In the genomic region with DNA sequence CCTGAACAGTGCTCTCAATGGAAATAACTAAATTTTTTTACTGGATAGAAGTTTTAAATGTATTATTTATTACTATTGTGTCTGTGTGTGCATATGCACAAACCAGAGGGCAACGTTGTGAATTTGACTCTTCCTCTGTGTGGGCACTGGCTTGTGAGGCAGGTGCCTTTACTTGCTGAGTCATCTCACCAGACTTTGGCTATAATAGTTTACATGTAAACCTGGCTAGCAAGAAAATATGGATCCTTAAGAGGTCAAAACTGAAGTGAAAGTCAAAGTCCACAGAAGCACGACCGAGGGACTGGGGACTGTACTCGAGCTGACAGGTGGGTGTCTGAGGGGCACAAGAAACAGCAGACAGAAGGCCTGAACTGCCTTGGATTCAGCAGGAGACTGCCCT, we compare ENCODE assay signal across 18 mouse cellular contexts.
"Had no signal": no experiment of that assay in that cellular context is flagged by ENCODE, and none has a peak within 500 bp of the region (broad histone marks: within the 10 kb centered on the region; RNA-seq: fewer than 3 reads in every experiment).

No protein-coding gene starts in this region.

- H3K27ac ChIP-seq: layer of hippocampus, adult 2 months; limb, embryonic 13.5 days; liver, embryonic 14.5 days; midbrain, embryonic 12.5 days; neural tube, embryonic 13.5 days had no signal

- ATAC-seq: intestine, postnatal 0 days; lung, postnatal 0 days; midbrain, embryonic 16.5 days had no signal

- H3K4me1 ChIP-seq: kidney, embryonic 15.5 days; limb, embryonic 13.5 days; midbrain, embryonic 12.5 days; neural tube, embryonic 13.5 days had no signal

- H3K27me3 ChIP-seq: kidney, embryonic 15.5 days; limb, embryonic 13.5 days; midbrain, embryonic 12.5 days; neural tube, embryonic 13.5 days had no signal

- H3K4me2 ChIP-seq: kidney, embryonic 15.5 days; limb, embryonic 13.5 days; midbrain, embryonic 12.5 days; neural tube, embryonic 13.5 days had no signal

- H3K4me3 ChIP-seq: kidney, embryonic 15.5 days; layer of hippocampus, adult 2 months; limb, embryonic 13.5 days; midbrain, embryonic 12.5 days; neural tube, embryonic 13.5 days had no signal

- DNase-seq: kidney, postnatal 4 days; left cerebral cortex, postnatal 4 days; lung, adult 2 months; lung, postnatal 36 days; retina, postnatal 1 day; right cerebral cortex, postnatal 4 days; spleen, adult 18-20 months; thymus, adult 18-20 months; thymus, postnatal 14 days had no signal

- H3K9ac ChIP-seq: kidney, embryonic 15.5 days; limb, embryonic 13.5 days; liver, embryonic 14.5 days; midbrain, embryonic 12.5 days; neural tube, embryonic 13.5 days had no signal

- H3K9me3 ChIP-seq: kidney, embryonic 15.5 days; limb, embryonic 13.5 days; midbrain, embryonic 12.5 days; neural tube, embryonic 13.5 days had no signal
